Mouse (Mus musculus): ENCODE results near the gene Tcf12.
A peak's percentile ranks its signal among the peaks of the same experiment; 100 is the strongest.

Tcf12 gene

DNA sequence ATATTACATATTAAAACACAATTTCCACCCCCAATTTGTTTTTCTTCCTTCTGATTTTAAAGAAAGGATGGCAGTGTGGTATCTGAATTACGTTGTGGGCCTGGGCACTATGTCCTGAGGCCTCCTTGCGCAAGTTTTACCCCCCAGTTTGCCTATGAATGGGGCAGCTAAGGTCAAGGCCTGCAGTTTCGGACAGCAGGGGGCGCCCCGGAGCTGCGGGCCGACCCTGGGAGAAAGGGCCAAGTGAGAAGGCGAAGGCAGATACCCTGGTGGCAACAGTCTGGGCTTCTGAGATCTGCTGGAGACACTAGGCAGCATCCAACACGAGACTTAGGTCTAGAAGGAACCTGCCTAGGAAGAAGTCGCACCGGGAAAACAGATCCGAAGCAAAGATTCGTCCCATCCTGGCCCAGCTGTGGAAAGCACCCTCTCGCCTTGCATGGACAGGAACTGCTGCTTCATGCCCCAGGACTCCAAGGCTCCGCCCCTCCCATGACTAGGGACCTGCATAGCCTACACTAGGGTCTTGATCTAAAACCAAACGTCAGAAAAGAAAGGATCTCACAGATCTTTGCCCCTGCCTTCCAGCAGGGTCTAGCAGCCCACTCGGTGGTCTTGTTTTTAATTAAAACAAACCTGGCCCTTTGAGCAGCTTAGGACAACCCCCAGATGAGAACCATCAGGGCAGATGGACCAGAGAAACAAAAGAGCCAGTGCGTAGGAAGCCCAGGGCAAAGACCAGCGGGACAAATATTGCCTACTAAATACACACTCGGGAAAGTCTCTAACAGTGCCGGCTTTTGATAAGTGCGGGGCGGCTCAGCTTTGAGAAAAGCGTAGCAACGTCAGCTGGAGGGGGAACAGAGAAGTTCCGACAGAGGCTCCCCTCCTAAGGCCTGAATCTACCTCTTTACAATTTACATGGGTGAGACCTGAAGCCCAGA, 279.6 kb downstream of the Tcf12 start:
- peak; percentile 68 for DNase-seq

GRCm38 (mm10) chr9:71830994-71831393, 280.7 kb downstream of the Tcf12 start:
- DNase-seq: no peak

DNA sequence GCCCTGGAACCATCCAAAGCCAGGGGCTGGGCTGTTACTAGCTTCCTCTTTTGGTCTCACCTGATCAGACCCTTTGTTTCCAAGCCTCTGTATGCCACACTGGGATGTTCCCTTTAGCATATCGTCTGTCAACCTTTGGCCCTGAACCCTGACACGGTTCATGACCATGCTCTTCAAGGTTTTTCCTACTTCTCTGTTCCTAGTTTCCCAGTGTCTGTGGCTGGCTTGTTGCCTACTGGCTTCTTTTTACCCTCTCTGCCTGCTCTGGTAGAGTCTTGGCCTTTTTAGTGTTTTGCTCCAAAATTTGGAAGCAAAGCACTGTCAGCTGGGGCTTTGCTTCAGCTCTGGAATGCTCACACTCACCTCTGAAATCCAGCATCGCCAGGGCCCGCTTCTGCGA, 281.3 kb downstream of the Tcf12 start:
- DNase-seq: no peak

DNA sequence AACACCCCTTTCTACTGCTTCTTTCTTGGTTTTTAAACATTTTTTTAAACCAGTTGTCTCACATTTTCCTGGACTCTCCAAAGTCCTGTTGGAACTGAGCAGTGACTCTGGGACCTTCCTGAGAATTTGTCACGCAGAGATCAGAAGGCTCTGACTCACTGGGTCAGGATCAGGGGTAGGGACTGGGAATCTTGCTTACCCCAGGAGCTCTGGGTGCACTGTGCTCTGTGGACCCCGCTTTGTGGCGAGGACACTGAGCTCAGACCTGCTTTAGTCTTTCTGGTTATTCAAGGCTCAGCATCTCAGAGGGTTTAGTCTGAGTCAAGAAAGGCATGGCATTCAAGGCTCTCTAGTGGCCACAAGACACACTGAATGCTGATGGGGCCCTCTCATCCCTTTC, 281.9 kb downstream of the Tcf12 start:
- no peak for DNase-seq

- no peak for DNase-seq
Observed at GRCm38 (mm10) chr9:71829137-71829536, 282.5 kb downstream of the Tcf12 start.

DNA sequence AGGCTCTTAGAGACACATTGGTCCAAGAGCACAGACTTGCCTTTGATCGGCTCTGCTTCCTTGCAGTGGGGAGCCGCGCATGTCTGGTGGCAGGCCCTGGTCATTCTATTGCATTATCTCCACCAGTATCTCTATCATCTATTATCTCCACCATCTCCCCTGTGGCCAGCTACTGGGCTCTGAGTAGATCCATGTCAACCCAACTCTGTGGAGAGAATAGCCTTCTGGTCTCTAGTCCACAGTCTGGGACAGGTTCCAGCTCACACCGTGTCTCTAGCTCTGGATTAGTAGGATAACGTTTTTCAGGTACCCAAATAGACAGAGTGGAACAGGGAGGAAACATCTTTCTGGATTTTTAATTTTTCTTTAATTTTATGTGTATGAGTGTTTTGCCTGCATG, 284.3 kb downstream of the Tcf12 start:
- DNase-seq: peak; percentile 82

GRCm38 (mm10) chr9:71826040-71826525, 285.6 kb downstream of the Tcf12 start:
- DNase-seq: peak; percentile 95

DNA sequence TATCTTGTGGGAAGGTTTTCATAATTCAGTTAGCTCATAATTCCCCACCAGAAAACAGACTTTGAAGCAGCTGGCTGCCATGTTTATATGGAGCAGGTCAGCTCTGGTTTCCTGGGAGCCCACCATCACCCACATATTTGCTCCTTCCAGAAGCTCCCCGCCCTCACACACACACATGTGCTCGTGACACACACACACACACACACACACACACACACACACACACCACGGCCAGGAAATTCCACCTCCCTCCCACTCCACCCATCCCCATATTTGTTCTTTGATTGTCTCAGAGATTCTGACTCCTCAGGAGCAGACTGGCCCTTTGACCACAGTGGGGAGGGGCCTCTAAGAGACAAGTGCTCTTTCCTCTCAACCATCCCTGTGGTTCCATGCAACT, 289.7 kb downstream of the Tcf12 start:
- DNase-seq: no peak

- DNase-seq: no peak
Observed at GRCm38 (mm10) chr9:71818453-71818852, 293.2 kb downstream of the Tcf12 start.

DNA sequence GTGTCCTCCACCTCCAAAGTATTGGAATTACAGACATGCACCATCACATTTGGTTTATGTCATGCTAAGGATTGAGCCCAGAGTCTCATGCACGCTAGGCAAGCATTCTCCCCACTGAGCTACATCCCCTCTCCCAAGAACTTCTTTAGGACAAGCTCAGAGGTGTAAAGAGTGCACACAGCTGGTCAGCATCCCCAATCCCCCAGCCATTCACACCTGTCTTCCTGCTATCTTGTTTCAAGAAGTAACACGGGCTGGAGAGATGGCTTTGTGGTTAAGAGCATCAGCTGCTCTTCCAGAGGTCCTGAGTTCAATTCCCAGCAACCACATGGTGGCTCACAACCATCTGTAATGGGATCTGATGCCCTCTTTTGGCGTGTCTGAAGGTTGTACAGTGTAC, 295.6 kb downstream of the Tcf12 start:
- DNase-seq: no peak

DNA sequence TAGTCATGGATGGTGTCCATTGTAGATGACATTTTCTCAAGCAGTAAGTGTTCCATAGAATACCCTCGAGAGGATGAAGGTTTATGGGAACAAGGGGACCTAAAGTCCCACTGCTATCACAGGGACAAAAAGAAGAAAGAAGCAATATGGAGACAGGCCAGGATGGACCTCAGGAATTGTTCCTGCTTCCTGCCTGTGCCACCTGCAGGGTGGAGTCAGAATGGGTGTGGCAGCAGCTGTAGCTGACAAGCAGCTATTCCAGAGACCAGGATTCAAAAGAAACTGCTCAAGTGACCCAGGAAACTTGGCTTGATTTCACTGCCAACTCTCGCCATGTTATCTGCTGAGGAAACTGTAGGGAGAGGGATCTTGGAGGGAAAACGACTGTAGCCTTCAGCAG, 298.1 kb downstream of the Tcf12 start:
- DNase-seq: peak; percentile 0

DNA sequence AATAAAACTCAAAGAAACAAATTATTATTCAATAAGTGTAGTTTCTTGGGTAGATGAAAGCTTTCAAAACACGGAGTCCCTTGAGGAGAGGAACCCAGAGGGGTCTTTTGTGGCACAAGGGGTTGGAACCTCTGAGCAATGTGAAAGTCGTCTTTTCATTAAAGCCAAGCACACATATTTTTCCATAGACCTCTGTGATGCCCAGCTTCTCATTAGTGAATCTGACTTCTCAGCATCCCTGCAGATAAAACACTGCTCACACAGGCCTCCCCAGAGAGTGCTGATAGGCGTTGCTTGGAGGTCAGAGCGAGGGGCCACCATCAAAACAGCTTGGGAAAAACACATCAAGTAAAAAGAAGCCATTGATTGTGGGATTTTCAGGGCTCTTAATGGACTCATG, 298.8 kb downstream of the Tcf12 start:
- peak; percentile 1 for DNase-seq

DNA sequence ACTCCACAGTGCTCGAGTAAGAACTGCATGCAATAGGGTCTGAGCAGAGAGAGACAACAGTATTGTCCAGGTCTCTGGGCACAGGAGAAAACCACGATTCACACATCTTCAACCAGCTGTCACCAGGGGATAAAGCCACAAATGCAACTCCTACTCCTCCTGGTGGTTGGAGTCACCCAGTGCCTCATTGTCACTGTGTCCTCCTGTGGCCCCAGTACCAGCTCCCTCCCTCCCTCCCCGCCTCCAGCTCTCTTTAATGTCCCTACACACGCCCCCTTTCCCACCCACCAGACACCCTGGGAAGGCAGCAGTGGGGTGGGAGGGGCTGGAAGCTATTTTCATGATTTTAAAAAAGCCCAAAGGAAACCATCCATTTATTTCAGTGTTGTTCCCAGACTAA, 299.3 kb downstream of the Tcf12 start:
- DNase-seq: peak; percentile 7

- no peak for DNase-seq
Observed at GRCm38 (mm10) chr9:71811404-71811803, 300.3 kb downstream of the Tcf12 start.

GRCm38 (mm10) chr9:71810723-71811122, 300.9 kb downstream of the Tcf12 start:
- no peak for DNase-seq

GRCm38 (mm10) chr9:71808640-71809254, 302.9 kb downstream of the Tcf12 start:
- DNase-seq: peak; percentile 64

DNA sequence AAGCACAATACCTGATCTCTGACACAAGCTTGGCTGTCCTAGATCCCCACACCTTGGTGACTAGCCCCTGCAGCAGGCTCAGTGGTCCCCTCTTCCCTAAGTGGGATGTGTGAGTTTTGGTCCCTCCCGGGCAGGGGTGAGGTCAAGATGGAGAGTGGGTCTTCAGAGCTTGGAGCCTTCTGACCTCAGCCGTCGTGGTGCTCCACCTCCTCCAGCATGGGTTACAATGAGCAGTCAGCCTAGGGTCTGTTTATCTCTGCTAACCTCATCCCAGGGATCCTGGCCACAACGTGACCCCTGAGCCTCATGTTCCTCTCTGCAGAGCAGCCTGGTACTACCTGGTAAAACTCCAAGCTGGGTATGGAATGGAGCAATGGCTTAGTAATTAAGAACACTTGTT, 303.9 kb downstream of the Tcf12 start:
- DNase-seq: no peak

GRCm38 (mm10) chr9:71806422-71806805, 305.3 kb downstream of the Tcf12 start:
- peak; percentile 91 for DNase-seq

DNA sequence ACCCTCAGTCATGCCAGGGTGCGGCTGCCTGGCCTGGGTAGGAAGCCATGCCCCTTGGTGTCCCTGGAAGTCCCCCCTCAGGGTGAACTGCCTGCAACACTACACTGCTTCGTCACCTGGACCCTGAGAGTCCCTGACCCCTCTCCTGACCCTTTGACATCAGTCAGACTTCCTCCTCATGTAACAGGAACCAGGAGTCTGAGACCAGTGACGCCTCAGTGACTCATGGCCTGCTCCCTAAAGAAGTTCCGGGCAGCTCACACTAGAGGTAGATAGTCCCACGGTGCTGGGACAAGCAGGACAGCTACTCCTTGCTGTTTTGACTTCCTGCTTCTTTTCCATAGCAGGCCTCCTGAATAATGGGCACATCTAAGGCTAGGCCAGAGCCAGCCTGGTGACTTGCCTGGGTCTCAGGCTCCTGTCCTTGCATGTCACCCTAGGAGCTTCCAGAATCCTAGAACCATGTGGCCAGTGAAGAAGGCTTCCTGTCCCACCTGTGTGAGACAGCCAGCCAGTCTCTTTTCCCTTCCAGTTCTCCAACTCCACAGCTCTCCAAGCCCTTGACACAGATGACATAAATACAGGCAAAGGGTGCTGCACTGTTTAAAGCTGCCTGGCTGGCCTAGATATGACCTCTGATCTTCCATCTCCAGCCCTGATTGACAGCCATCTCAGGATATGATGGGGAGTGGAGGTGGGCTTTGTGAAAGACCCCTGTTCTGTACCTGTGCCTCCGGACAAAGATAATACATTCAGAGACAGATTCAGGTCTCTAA, 305.8 kb downstream of the Tcf12 start:
- no peak for DNase-seq

- DNase-seq: no peak
Observed at GRCm38 (mm10) chr9:71804116-71804515, 307.6 kb downstream of the Tcf12 start.

DNA sequence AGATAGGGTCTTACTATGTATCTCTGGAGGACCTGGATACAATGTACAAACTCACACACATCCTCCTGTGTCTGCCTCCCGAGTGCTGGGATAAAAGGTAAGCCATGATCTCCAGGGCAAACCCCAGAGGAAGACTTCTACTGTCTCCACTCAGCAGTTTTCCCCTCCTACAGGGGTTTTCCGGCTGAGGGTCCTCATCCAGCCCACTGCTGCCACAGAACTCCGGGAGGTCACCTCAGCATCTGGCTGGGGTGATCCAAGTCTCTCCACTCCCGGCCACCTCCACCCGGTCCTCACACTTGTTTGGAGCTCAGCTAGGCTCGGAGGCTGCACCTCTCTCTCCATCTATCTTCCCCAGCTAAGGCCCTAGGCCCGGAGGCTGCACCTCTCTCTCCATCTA, 308.4 kb downstream of the Tcf12 start:
- no peak for DNase-seq

GRCm38 (mm10) chr9:71799598-71799997, 312.1 kb downstream of the Tcf12 start:
- DNase-seq: no peak

DNA sequence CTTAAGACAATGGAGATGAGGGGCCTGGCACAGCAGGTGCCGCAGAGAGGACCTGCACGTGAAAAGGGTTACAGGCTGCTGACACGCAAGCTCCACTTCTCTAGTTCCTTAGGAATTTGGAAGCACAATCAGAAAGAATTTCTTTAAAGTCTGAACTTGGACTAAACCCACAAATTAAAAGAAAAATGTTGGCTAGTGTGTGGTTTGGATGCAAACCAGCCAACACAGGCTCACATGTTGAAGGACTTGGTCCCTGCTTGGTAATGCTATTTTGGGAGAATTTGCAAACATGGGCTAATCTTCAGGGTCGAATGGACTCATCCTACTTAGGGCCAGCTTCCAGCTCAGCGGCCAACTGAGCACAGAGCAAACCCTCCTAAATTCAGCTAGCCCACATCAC, 313.5 kb downstream of the Tcf12 start:
- no peak for DNase-seq

All from cerebellum, adult 9-10 months (tissue).